Mouse (Mus musculus) liver, postnatal 0 days (tissue): ENCODE measurements around the gene Ngfr. TPM values are rescaled to one million over a fixed set of nuclear protein-coding genes. Genes with fewer than 3 reads are reported as not detected.

Experiments used
- ATAC-seq: fragments of 200-750 bp; cut with Nextera tagmentation; 2 replicates; pipeline ENCODE4 v1.8.0; 2017; ENCODE audit warnings: mild to moderate bottlenecking, moderate library complexity
- DNase-seq: peaks from one replicate; pipeline ENCODE4 v3.0.0-alpha.2; 2016
- H3K27ac ChIP-seq: fragments of 300-500 bp; sonication (generic); 2 replicates; pipeline ENCODE4 v1.5.1; 2014; ENCODE audit warnings: antibody characterized with exemption, moderate library complexity, mild to moderate bottlenecking, low read depth
- H3K27me3 ChIP-seq: fragments of 300-500 bp; sonication (generic); 2 replicates; pipeline ENCODE4 v1.6.1; 2014; ENCODE audit warnings: low read length, control low read depth, mixed read lengths; ENCODE audit not compliant: insufficient read depth
- H3K36me3 ChIP-seq: fragments of 300-500 bp; sonication (generic); replicated peaks from 2 replicates; pipeline ENCODE4 v1.6.1; 2014; ENCODE audit warnings: mild to moderate bottlenecking, control low read depth, low read length, moderate library complexity, mixed read lengths; ENCODE audit not compliant: insufficient read depth
- H3K4me1 ChIP-seq: fragments of 300-500 bp; sonication (generic); 2 replicates; pipeline ENCODE4 v1.6.1; 2014; ENCODE audit warnings: antibody characterized with exemption, mild to moderate bottlenecking, control low read depth; ENCODE audit not compliant: insufficient read depth
- H3K4me2 ChIP-seq: fragments of 300-500 bp; sonication (generic); 2 replicates; pipeline ENCODE4 v1.6.1; 2014; ENCODE audit warnings: low read depth, mild to moderate bottlenecking, low read length, moderate library complexity, mixed read lengths
- H3K4me3 ChIP-seq: fragments of 300-500 bp; sonication (generic); 2 replicates; pipeline ENCODE4 v1.5.1; 2014; ENCODE audit warnings: low read depth, low read length
- H3K9ac ChIP-seq: fragments of 300-500 bp; sonication (generic); replicated peaks from 2 replicates; pipeline ENCODE4 v1.6.1; 2014; ENCODE audit warnings: mild to moderate bottlenecking, moderate library complexity
- H3K9me3 ChIP-seq: fragments of 300-500 bp; sonication (generic); 2 replicates; pipeline ENCODE4 v1.6.1; 2016; ENCODE audit warnings: mild to moderate bottlenecking, control low read depth, low read length, mixed read lengths
- CTCF ChIP-seq: sonication (generic); IDR thresholded peaks from 2 replicates; pipeline ENCODE4 v1.5.1; 2016; ENCODE audit warnings: antibody characterized with exemption, low read depth
- EP300 ChIP-seq: IDR thresholded peaks from 2 replicates; pipeline ENCODE4 v1.6.1; 2016; ENCODE audit warnings: antibody characterized with exemption, low read depth, mild to moderate bottlenecking
- WGBS: fragments of 180-500 bp; shearing (Covaris S2); extraction: QIAGEN DNeasy Blood & Tissue Kit; methylation state at CpG from one replicate; pipeline ENCODE4 v1.1.7; 2014; ENCODE audit not compliant: insufficient replicate concordance; 5-methylcytosine and 5-hydroxymethylcytosine counted together
- polyA plus RNA-seq: library from polyadenylated mRNA; unstranded; fragments of >200 nt; fragmentation: Nextera tagmentation; extraction: Ambion mirVana; gene quantifications from 2 replicates; pipeline ENCODE4 v1.2.1, GENCODE M21; 2015

Ngfr gene
- polyA plus RNA-seq, 1 experiment from 2014 or later: 1.7 TPM

GRCm38 (mm10) chr11:95557032-95557431 is 30.5 kb downstream of the Ngfr start:
- Histone ChIP-seq H3K36me3 (no peaks in the 10 kb centered on the region), H3K27ac (no peak overlapping the region), H3K4me2 (no peak overlapping the region), H3K4me3 (no peak overlapping the region), H3K27me3 (no peaks in the 10 kb centered on the region), H3K9me3 (no peaks in the 10 kb centered on the region), H3K9ac (no peak overlapping the region), H3K4me1 (no peaks in the 10 kb centered on the region)
- ATAC-seq (no peak), DNase-seq (no peak)
- TF ChIP-seq CTCF: no peak
- TF ChIP-seq EP300: no peak
- WGBS: 50% methylated on average over 6 of the region's 6 CpGs

GRCm38 (mm10) chr11:95555279-95555678 is 32.3 kb downstream of the Ngfr start:
- H3K4me1 ChIP-seq: no peaks in the 10 kb centered on the region
- 55% methylated on average over 8 of the region's 8 CpGs for WGBS
- H3K9me3 ChIP-seq: no peaks in the 10 kb centered on the region
- no peak overlapping the region for H3K9ac ChIP-seq
- H3K36me3 ChIP-seq: no peaks in the 10 kb centered on the region
- no peak overlapping the region for H3K4me3 ChIP-seq
- ATAC-seq (no peak), DNase-seq (no peak)
- H3K4me2 ChIP-seq: no peak overlapping the region
- no peaks in the 10 kb centered on the region for H3K27me3 ChIP-seq
- H3K27ac ChIP-seq: no peak overlapping the region
- TF ChIP-seq CTCF (no peak), EP300 (no peak)

- no peaks in the 10 kb centered on the region for H3K4me1 ChIP-seq
- H3K36me3 ChIP-seq: no peaks in the 10 kb centered on the region
- ATAC-seq (no peak), DNase-seq (no peak)
- H3K4me3 ChIP-seq: no peak overlapping the region
- H3K9me3 ChIP-seq: no peaks in the 10 kb centered on the region
- no peak overlapping the region for H3K9ac ChIP-seq
- 76% methylated on average over 12 of the region's 12 CpGs for WGBS
- no peak overlapping the region for H3K27ac ChIP-seq
- TF ChIP-seq EP300 (no peak), CTCF (no peak)
- H3K4me2 ChIP-seq: no peak overlapping the region
- no peaks in the 10 kb centered on the region for H3K27me3 ChIP-seq
Measured at GRCm38 (mm10) chr11:95550301-95551021, 37.1 kb downstream of the Ngfr start.

GRCm38 (mm10) chr11:95546021-95546782 is 41.3 kb downstream of the Ngfr start:
- Histone ChIP-seq H3K4me1 (no peaks in the 10 kb centered on the region), H3K36me3 (no peaks in the 10 kb centered on the region), H3K9ac (no peak overlapping the region), H3K4me2 (no peak overlapping the region), H3K4me3 (no peak overlapping the region), H3K27me3 (0 out of 2 replicates have a peak, but pooled peaks cover 2% of the 10 kb centered on the region), H3K27ac (no peak overlapping the region), H3K9me3 (no peaks in the 10 kb centered on the region)
- TF ChIP-seq EP300 (no peak), CTCF (no peak)
- ATAC-seq (no peak), DNase-seq (no peak)
- 71% methylated on average over 10 of the region's 10 CpGs for WGBS

DNA sequence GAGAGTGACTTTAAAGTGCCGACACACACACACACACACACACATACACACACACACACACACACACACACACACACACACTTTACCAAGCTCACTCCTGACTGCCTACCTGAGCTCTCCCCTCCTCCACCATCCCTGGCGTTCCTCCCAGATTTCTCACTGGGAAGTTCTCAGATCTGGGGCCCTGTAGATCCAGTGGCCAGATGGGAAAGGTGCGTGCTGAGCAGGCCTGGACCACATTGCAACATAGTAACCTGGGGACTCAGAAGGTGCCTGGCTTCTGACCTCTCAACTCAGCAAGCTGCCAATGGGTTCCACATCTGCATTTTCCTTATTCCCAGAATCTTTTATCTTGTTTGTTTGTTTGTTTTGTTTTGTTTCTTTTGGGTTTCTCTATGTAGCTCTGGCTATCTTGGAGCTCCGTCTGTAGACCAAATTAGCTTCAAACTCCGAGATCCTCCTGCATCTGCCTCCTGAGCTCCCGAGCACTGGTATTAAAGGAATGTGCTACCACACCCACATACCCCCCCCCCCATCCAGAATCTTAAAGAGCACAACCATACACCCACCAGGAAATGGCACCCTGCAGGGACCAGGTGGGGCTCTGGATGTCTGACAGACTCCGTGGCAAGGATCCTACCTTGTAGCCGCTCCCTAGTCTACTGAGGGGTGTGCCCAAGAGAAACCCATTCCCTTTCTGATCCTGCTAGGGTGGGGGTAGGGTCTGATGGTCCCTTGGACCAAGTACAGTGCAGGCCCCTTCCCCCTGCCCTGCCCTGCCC is 42.8 kb downstream of the Ngfr start:
- DNase-seq (no peak), ATAC-seq (no peak)
- Histone ChIP-seq H3K4me3 (no peak overlapping the region), H3K9me3 (no peaks in the 10 kb centered on the region), H3K9ac (no peak overlapping the region), H3K4me2 (no peak overlapping the region), H3K4me1 (peaks cover 3% of the 10 kb centered on the region; the same call in 1 of the 2 replicates), H3K36me3 (no peaks in the 10 kb centered on the region), H3K27ac (no peak overlapping the region), H3K27me3 (0 out of 2 replicates have a peak, but pooled peaks cover 5% of the 10 kb centered on the region)
- TF ChIP-seq EP300 (no peak), CTCF (no peak)
- WGBS: 77% methylated on average over 8 of the region's 8 CpGs
